In genomic region chr17:24549618-24550415, GRCm38 (mm10) we compare ENCODE assay signal across 8 mouse cellular contexts. TPM values are rescaled to one million over a fixed set of nuclear protein-coding genes. Genes with fewer than 3 reads are reported as not detected.
DNase-seq lines count a peak whose midpoint lies in the region; ATAC-seq lines count a peak whose summit lies in the region.

Gene Pkd1 (plus strand): TSS chr17:24549834.

- no peaks in the 10 kb centered on the region for H3K27me3 ChIP-seq in lung, embryonic 16.5 days (ENCODE audit: control insufficient read depth, insufficient read depth, low read depth, low read length)

- DNase-seq in MEL-GATA-1-ER (ENCODE audit: extremely low read depth, low read depth) = peak; percentile 92
- DNase-seq in cerebellum, adult 8-10 months = peak; percentile 99
- peak; percentile 100 for DNase-seq in forelimb bud, embryonic 11.5 days (ENCODE audit: low read depth, low spot score)
- DNase-seq in layer of hippocampus, adult 9-10 months (ENCODE audit: low spot score) = peak; percentile 95
- DNase-seq in ovary, postnatal 10 days (ENCODE audit: low spot score) = peak; percentile 86
- peak; percentile 99 for DNase-seq in thymus, postnatal 10 days (ENCODE audit: low spot score in 2 of 2)

- H3K4me2 ChIP-seq in lung, embryonic 16.5 days (ENCODE audit: low read depth, low read length) = peak within 1 kb of the TSS; percentile 78

- peak within 1 kb of the TSS; percentile 82 for H3K4me3 ChIP-seq in lung, embryonic 16.5 days (ENCODE audit: low read length)

- peak within 1 kb of the TSS; percentile 82 for H3K9ac ChIP-seq in lung, embryonic 16.5 days (ENCODE audit: low read length)

- peak; percentile 91 to 93 for ATAC-seq in hematopoietic stem cell, adult 5-6 weeks (replicated peaks in 1 of 2; ENCODE audit: insufficient read depth in 1 of 2, low FRiP score in 2 of 2, low TSS enrichment in 1 of 2, low read depth in 1 of 2, poor library complexity in 2 of 2, severe bottlenecking in 2 of 2)
- ATAC-seq in lung, embryonic 16.5 days (ENCODE audit: low read depth) = peak; percentile 97

- WGBS in lung, embryonic 16.5 days = under 1% methylated on average over 50 of the region's 72 CpGs

- H3K27ac ChIP-seq in lung, embryonic 16.5 days (ENCODE audit: low read length) = peak within 1 kb of the TSS; percentile 93

- peaks cover 17% of the 10 kb centered on the region for H3K4me1 ChIP-seq in lung, embryonic 16.5 days (replicated peaks; ENCODE audit: control insufficient read depth, insufficient read depth, low read length)

- no peaks in the 10 kb centered on the region for H3K36me3 ChIP-seq in lung, embryonic 16.5 days (ENCODE audit: control insufficient read depth, insufficient read depth, low read length)

- H3K9me3 ChIP-seq in lung, embryonic 16.5 days (ENCODE audit: control insufficient read depth, low read length) = no peaks in the 10 kb centered on the region

RNA-seq across cellular contexts. Expression of gene Pkd1, which starts in this region (rescaled TPM):
- 13.3 and 17.9 TPM in 2 replicates for total RNA-seq in hematopoietic stem cell, adult 5-6 weeks (2017)
- polyA plus RNA-seq in lung, embryonic 16.5 days (2015; fragmentation: Nextera tagmentation; extraction: Ambion mirVana) = 21.6 and 23.6 TPM in 2 replicates

Comparison
In these comparisons a context has a peak if more than half of its experiments do, and no peak if none do; other contexts are left out.
1. Peak in every context shown above with its lines: DNase-seq, ATAC-seq, H3K4me3 ChIP-seq and H3K27ac ChIP-seq.